Mouse (Mus musculus): ENCODE results near the gene Fmnl1.

Fmnl1 gene

DNA sequence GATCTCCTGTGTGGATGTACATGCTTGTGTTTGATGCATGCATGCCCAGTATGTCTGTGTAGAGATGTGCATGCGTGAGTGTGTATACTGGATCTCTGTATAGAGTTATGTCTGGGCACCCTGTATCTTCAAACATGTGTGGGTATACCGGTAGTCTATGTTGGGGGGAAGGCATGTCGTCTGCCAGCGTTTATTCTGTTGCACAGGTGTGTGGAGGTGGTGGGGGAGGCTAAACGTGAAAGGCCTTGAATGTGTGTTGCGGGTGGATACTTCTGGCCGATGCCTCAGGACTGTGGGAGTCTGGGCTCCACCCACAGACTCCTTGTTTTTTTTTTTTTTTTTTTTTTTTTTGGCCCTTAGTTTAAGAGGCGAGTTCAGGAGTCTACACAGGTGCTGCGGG is 10.4 kb downstream of the Fmnl1 start:
- 49% methylated on average over 9 of the region's 9 CpGs for WGBS

DNA sequence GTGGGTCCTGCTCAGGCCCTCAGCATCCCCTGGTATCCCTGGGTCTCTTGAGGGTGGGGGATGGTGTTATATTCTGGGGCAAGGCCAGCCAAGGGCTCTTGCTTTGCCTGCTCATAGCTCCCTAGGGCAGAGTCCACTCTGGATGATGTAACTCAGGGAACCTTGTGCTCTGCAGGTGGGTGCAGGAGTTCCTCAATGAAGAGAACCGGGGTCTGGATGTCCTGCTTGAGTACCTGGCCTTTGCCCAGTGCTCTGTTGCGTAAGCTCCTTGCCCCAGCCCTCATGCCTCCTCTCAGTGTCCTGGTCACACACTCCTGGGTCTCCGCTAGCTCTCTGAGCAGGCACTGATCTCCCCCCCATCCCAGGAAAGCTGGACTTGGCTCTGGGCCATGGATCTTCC is 11.0 kb downstream of the Fmnl1 start:
- 86% methylated on average over 3 of the region's 3 CpGs for WGBS

- WGBS, result 38% methylated on average over 2 of the region's 2 CpGs
Observed at GRCm38 (mm10) chr11:103184891-103185290, 14.0 kb downstream of the Fmnl1 start.

DNA sequence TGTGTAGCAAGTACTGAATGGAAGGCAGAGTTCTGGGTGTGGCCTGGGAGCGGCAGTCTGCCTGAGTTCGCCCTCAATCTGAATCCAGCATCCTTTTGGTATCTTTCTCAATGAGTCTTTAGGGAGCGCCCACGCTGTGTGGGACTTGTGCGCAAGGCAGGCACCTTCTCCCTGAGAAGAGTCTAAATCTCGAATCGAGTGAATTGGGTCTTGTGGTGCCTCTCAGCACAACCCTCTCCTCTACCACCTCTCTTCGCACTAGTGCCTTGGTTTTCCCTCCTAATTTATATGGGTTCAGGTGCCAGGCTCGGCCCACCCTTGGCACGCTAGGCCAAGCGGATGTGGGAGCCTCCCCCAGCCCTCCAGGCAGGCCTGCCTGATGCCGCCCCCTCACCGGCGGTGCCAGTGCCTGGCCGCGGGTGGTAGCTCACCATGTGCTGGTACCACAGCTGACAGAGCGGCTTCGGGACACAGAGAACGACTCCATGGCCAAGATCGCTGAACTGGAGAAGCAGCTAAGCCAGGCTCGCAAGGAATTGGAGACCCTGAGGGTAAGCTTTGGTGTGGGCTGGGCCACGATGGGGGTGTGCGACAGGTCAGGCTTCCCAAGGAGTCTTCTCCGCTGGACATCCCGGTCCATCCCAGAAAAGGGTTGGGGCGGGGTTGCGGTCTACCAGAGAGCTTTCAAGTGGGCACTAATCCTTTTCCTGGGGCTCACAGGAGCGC is 21.5 kb downstream of the Fmnl1 start:
- WGBS, result 18% methylated on average over 28 of the region's 28 CpGs

DNA sequence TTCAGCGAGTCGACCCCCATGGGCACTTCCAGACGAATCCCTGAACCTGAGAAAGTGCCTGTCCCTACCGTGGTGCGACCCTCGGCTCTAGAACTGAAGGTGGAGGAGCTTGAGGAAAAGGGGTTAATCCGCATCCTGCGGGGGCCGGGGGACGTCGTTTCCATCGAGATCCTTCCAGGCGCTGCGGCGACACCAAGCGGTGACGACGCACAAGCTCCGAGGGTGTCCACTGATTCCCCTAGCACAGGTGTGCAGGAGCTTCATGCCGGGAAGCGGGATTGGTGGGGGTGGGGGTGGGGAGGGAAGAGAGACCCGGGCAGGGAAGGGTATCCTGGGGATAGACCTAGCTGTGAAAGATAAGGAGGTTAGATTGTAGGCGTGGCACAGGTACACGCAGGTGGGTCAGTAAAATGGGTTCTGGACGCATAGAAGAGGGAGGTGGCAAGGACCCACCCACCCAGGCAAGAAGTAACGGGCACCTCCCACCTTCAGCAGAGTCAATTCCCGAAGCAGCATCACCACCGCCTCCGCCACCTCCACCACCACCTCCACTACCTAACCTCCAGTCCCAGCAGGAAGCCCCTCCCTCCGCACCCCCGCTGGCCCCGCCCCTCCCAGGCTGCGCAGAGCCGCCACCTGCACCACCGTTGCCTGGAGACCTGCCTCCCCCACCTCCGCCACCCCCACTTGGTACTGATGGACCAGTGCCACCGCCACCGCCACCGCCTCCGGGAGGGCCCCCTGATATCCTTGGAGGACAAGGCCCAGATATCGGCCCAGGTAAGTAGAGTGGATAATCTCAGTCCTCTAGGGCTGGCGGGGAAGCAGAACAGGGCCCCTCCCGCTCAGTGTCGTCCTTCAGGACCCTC is 22.3 kb downstream of the Fmnl1 start:
- WGBS, result 20% methylated on average over 44 of the region's 44 CpGs

GRCm38 (mm10) chr11:103193825-103194168 is 22.9 kb downstream of the Fmnl1 start:
- WGBS, result 35% methylated on average over 9 of the region's 9 CpGs

DNA sequence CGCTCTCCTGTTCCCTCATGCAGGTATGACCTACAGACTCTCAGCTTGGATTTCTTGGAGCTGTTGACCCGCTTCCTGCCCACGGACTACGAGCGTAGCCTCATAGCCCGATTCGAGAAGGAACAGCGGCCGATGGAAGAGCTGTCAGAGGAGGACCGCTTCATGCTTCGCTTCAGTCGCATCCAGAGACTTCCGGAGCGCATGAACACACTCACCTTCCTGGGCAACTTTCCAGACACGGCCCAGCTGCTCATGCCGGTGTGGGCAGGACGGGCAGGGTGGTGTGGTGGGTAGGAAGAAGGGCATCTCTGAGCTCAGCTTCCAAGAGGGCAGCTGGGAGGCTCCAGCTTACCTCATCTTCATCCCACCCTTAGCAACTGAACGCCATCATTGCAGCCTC is 24.3 kb downstream of the Fmnl1 start:
- WGBS, result 68% methylated on average over 18 of the region's 18 CpGs

DNA sequence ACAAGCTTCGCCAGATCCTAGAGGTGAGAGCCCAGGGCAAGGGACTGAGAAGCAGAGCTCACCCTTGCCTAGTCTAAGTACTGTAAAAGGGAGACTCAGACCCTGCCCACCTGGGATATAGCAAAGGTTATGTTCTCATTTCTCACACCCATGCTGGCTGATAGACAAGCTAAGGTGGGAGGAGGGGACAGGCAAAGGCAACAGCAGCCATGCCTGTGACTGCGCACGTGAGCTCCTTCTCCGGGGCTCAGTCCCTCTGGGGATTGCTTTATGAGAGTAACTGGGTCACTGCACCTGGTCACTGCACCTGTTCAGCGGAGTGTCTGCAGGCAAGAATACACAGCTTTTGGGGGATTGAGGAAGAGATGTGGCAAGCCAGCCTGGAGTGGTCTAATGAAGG is 24.7 kb downstream of the Fmnl1 start:
- 69% methylated on average over 5 of the region's 5 CpGs for WGBS

DNA sequence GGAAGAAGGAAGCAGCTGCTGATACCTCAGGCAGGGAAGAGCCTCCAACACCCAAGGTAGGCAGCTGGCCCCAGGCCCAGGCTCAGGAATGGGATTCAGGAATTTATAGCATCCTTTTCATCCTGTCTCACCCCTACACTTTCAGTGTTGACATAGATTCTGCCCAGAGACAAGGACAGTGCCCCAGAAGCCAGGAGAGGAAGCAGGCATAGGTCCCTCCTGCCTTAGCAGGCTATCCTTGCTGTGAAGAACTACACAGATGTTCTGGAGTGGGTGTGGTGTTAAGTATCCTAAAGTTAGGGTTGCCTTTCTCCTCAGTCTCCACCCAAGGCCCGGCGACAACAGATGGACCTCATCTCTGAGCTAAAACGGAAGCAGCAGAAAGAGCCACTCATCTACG is 26.4 kb downstream of the Fmnl1 start:
- 50% methylated on average over 4 of the region's 4 CpGs for WGBS

- 13% methylated on average over 16 of the region's 16 CpGs for WGBS
Observed at GRCm38 (mm10) chr11:103198339-103198738, 27.4 kb downstream of the Fmnl1 start.

DNA sequence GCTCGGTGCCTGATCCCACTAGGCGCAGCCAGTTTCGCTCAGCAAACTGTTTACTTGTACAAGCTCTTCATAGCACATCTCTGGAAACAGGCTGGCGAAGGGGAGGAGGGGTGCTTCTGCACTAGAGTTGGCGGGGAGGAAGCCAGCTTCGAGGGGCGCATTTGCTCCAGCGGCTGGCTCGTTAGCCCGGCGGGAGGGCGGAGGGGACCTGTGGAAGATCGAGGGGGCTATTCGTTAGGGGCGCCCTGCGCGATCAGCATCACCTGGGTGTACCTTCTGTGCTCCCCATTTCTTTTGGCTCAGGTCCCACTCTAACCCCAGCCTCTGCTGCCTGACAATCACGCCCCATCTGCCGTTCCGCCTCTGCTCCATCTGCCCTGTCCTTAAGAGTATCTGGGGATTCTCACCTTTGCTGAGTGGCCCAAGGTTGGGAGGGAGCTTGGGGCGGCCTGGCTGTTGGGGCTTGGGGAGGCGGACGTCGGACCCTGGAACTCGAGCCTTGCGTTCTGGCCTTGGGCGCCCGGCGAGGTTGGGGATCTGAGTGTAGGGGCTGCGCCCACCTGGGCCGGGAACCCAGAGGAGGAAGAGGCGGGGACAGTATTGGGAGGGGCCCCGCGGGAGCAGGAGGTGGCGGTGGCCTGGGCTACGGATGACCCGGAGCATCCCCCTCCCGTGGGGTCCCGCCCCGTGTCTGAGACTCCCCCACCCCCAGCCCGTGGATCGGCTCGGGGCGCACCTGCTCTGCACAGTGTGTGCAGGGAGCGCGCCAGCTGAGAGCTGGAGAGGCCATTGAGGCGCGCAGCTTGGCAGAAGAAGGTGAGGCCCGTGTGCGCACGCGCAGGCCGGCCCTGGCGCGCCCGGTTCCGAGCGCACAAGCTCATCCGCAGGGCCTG is 28.2 kb downstream of the Fmnl1 start:
- WGBS, result 7% methylated on average over 59 of the region's 59 CpGs

DNA sequence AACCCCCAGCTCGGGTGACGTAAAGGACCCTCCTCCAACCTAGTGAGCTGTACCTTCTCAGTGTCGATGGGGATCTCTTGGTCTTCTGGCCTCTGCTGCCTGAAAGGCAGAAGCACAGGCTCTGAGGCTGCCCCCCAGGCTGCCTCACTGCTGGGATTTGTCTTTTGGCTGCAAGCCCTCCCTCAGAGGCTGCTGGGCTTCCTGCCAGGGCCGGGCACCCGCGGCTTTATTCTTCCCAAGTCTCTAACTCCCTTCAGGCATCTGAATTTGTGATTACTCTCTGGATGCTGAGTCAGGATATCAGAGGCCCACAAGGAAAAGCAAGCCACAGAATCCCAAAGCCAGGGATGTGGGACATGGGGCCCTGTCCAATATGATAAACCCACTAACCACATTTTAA is 30.8 kb downstream of the Fmnl1 start:
- WGBS, result 16% methylated on average over 6 of the region's 6 CpGs

DNA sequence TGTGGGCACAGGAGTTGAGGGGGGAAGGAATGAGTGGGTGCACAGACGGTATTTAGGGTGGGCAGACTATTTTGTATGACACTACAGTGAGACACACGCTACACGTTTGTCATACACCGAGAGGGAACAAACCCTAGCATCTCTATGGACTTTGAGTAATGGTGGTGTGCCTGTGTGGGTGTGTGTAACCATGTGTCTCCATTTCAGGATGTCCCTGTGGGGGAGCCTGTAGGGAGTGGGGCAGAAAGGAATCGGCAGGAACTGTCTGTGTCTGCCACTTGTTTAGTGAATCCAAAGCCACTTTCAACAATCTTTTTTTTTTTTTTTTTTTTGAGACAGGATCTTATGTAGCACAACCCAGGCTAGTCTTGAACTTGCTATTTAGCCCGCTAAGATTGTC is 35.3 kb downstream of the Fmnl1 start:
- WGBS, result 71% methylated on average over 6 of the region's 6 CpGs

GRCm38 (mm10) chr11:103208458-103208857 is 37.6 kb downstream of the Fmnl1 start, which contains the start of gene 1700023F06Rik:
Gene 1700023F06Rik (minus strand): TSS chr11:103208558.
- 95% methylated on average over 3 of the region's 3 CpGs for WGBS

DNA sequence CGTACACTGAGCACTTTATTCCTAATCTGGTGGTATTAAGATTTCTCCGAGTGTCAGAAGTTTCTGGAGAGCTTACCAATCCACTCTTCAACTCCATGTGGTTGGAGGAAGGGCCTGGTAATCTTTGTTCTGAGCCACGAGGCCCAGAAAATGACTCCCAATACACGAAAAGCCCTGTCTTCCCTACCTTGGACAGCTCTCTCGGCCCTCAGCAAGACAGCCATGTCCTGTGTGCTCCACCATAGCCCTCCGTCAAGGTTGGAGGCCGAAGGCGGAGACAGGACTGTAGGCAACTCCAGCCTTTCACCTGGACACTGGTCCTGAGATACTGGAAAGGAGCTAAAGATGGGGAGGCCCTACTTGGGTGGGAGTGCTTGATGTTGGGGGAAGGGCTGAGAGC is 39.4 kb downstream of the Fmnl1 start:
- 85% methylated on average over 8 of the region's 8 CpGs for WGBS

DNA sequence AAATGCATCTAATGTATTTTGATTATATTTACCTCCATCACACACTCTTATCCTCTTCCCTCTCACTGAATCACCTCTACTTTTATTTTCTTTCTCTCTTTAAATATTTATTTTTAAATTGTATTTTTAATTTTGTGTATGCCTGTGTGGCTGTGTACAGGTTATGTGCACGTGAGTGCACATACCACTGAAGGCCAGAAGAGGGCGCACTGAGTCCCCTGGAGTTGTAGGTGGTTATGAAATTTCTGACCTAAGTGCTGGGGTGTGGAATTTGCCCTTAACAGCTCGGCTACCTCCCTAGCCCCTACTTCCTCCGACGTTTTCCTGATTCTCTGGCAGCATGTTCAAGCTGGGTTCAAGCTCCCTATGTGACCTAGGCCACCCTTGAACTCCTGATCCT is 42.8 kb downstream of the Fmnl1 start:
- WGBS, result 92% methylated on average over 5 of the region's 5 CpGs

DNA sequence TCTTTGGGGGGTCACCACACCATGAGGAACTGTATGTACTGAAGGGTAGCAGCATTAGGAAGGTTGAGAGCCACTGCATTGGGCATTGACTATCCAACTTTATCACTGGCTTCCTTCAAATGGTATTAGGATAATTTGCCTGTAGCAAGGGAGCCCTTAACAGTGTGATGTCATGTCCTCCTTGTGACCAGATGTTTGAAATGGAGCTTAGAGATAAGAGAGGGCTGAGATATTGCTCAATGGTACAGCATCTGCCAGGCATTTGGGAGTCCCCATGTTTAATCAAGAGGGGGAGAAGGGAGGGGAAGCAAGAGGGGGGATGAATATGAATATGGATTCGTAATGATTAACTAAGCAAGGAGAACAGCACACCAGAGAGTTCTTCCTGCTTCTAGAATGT is 44.4 kb downstream of the Fmnl1 start:
- 97% methylated on average over 1 of the region's 1 CpGs for WGBS

- WGBS, result under 1% methylated on average over 45 of the region's 45 CpGs
Observed at GRCm38 (mm10) chr11:103217790-103218516, 47.0 kb downstream of the Fmnl1 start, which contains the start of gene Spata32. Gene Spata32 (minus strand): TSS chr11:103218432.

- WGBS, result 14% methylated on average over 6 of the region's 6 CpGs
Observed at GRCm38 (mm10) chr11:103218517-103218901, 47.6 kb downstream of the Fmnl1 start.

DNA sequence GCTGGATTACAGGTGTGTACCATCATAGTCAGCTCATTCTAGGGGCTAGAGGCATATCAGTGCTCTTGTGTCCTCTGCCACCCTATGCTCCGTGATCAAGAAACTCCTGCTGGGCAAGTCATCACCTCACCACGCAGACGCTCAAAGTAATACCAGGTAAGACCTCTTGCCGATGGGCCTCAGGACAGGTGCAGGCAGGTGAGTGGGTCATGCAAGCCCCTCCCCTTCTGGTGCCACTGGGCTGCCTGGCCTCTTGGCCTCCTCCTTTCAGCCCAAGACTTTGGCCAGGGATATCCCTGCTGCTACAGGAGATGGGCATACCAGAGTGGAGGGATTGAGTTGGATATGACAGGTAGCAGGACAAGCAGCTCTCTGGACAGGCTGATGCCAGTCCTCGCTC is 48.4 kb downstream of the Fmnl1 start:
- 81% methylated on average over 5 of the region's 5 CpGs for WGBS

DNA sequence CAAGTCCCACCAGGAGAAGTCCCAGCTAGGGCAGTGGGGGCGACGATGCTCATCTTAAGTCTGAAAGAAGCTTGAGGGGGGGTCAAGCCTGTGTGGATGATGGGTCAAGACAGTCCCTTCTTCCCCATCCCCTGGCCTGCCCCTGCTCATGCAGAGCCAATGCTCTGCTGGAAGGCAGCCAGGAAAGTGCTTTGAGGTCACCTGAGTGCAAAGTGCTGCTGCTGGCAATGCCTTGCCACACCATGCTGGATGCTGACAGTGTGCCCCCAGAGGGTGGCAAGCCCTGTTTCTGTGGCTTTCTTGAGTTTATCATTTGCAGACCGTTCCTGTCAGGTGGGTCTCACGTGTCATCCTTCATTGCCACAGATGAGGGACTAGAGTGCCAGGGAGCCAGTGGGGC is 49.1 kb downstream of the Fmnl1 start:
- 81% methylated on average over 4 of the region's 4 CpGs for WGBS

All from cerebral cortex, adult 2 months (tissue).